Mouse (Mus musculus): ENCODE data around the gene Sipa1l1. TPM values are rescaled to one million over a fixed set of nuclear protein-coding genes. Genes with fewer than 3 reads are reported as not detected.
"Not testable (repeated sequence)": the region's sequence is repeated elsewhere in the genome, so short reads cannot be mapped to it uniquely, and the experiment has no call there.

Gene Sipa1l1
- polyA plus RNA-seq, 2 experiments from 2014 or later, result 28.7 to 36.1 TPM

- ATAC-seq, result no peak
Measured at GRCm38 (mm10) chr12:82178636-82179035, 9.5 kb downstream of the Sipa1l1 start.

- no peak for ATAC-seq
Measured at GRCm38 (mm10) chr12:82179626-82180025, 10.5 kb downstream of the Sipa1l1 start.

- not testable (repeated sequence) for ATAC-seq
Measured at GRCm38 (mm10) chr12:82186156-82186555, 17.0 kb downstream of the Sipa1l1 start.

- ATAC-seq, result no peak
Measured at GRCm38 (mm10) chr12:82186740-82187139, 17.6 kb downstream of the Sipa1l1 start.

- peak; percentile 71 for ATAC-seq
Measured at GRCm38 (mm10) chr12:82187178-82187839, 18.2 kb downstream of the Sipa1l1 start.

- ATAC-seq, result no peak
Measured at GRCm38 (mm10) chr12:82188321-82189075, 19.4 kb downstream of the Sipa1l1 start.

GRCm38 (mm10) chr12:82189076-82189675, 20.1 kb downstream of the Sipa1l1 start:
- peak; percentile 51 for ATAC-seq

GRCm38 (mm10) chr12:82189715-82190581, 20.8 kb downstream of the Sipa1l1 start:
- peak; percentile 55 for ATAC-seq

GRCm38 (mm10) chr12:82190582-82190965, 21.5 kb downstream of the Sipa1l1 start:
- no peak for ATAC-seq

- ATAC-seq, result no peak
Measured at GRCm38 (mm10) chr12:82191686-82192085, 22.6 kb downstream of the Sipa1l1 start.

GRCm38 (mm10) chr12:82192641-82193054, 23.5 kb downstream of the Sipa1l1 start:
- no peak for ATAC-seq

GRCm38 (mm10) chr12:82193476-82193875, 24.4 kb downstream of the Sipa1l1 start:
- no peak for ATAC-seq

GRCm38 (mm10) chr12:82194919-82195318, 25.8 kb downstream of the Sipa1l1 start:
- no peak for ATAC-seq

GRCm38 (mm10) chr12:82196213-82196612, 27.1 kb downstream of the Sipa1l1 start:
- no peak for ATAC-seq

- ATAC-seq, result no peak
Measured at GRCm38 (mm10) chr12:82196615-82197146, 27.6 kb downstream of the Sipa1l1 start.

GRCm38 (mm10) chr12:82197207-82197606, 28.1 kb downstream of the Sipa1l1 start:
- no peak for ATAC-seq

GRCm38 (mm10) chr12:82199286-82199685, 30.2 kb downstream of the Sipa1l1 start:
- no peak for ATAC-seq

- ATAC-seq, result no peak
Measured at GRCm38 (mm10) chr12:82204106-82204505, 35.0 kb downstream of the Sipa1l1 start.

GRCm38 (mm10) chr12:82206857-82207647, 37.9 kb downstream of the Sipa1l1 start:
- no peak for ATAC-seq

- no peak for ATAC-seq
Measured at GRCm38 (mm10) chr12:82208046-82208445, 38.9 kb downstream of the Sipa1l1 start.

- ATAC-seq, result peak; percentile 43
Measured at GRCm38 (mm10) chr12:82208611-82209010, 39.5 kb downstream of the Sipa1l1 start.
